Mouse (Mus musculus): ENCODE data around the gene Ubqln1. TPM values are rescaled to one million over a fixed set of nuclear protein-coding genes. Genes with fewer than 3 reads are reported as not detected.

Gene Ubqln1
- total RNA-seq, 2 experiments from 2014 or later = 129 to 133 TPM

Other genes with a start within 250 kb of the Ubqln1 start
- gene Klhl3, start 102.1 kb downstream of the Ubqln1 start, total RNA-seq (2021) = 10 to 100 TPM; 19.4 to 19.8 TPM
- 100 to 1,000 TPM; 224 to 244 TPM for gene Hnrnpa0, start 87.1 kb downstream of the Ubqln1 start, total RNA-seq (2021)
- 10 to 100 TPM; 23.1 to 25.5 TPM for gene Idnk, start 58.0 kb downstream of the Ubqln1 start, total RNA-seq (2021)
- gene Gkap1, start 60.0 kb upstream of the Ubqln1 start, total RNA-seq (2021) = 10 to 100 TPM; 26.7 to 28.2 TPM
- 1 to 10 TPM; 3.3 to 3.8 TPM for gene Kif27, start 143.5 kb upstream of the Ubqln1 start, total RNA-seq (2021)
- 1 to 10 TPM; 7.1 to 8.0 TPM for gene 2210016F16Rik, start 169.6 kb upstream of the Ubqln1 start, total RNA-seq (2021)
- 10 to 100 TPM; 12.1 to 13.8 TPM for gene Rmi1, start 186.6 kb upstream of the Ubqln1 start, total RNA-seq (2021)
- gene Hnrnpk, start 187.7 kb upstream of the Ubqln1 start, total RNA-seq (2021) = 100 to 1,000 TPM; 907 to 963 TPM